Mouse (Mus musculus): ENCODE results near the gene Ildr2.

- TF ChIP-seq CTCF (IDR thresholded peaks at IDR 0.05) (no peak), POLR2A (IDR thresholded peaks at IDR 0.05; ENCODE audit: insufficient read depth, low read depth, low read length) (no peak), EP300 (IDR thresholded peaks at IDR 0.05; ENCODE audit: insufficient read depth, low read depth, low read length) (no peak)
These were observed 49.8 kb upstream of the Ildr2 start for GRCm38 (mm10) chr1:166204171-166204570.
